Mouse (Mus musculus): ENCODE measurements around the gene Pdcl3. TPM values are rescaled to one million over a fixed set of nuclear protein-coding genes. Genes with fewer than 3 reads are reported as not detected.
"Not testable (repeated sequence)": the region's sequence is repeated elsewhere in the genome, so short reads cannot be mapped to it uniquely, and the experiment has no call there.

Gene Pdcl3
- polyA plus RNA-seq, 1 experiment from 2014 or later = 173 TPM

DNA sequence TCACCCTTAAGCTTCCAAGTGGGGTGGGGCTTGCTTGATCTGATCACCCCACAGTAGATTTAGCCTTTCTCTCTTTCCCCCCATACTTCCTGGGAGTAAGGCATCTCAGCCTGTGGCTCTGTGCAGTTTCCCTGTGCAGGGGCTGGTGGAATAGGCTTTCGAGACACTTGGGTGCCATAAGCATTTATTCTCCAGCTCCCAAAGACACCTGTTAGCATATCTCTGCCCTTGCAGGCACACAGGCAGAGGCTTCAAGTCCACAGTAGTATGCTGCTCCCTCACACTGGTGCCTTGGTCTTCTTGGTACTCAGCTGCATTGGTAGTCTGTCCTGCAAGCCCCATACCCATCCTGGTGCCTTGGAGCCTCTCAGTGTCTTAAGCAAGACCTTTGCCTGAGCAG is 40.4 kb downstream of the Pdcl3 start:
- 82% methylated on average over 1 of the region's 1 CpGs for WGBS
- Histone ChIP-seq H3K9me3 (no peaks in the 10 kb centered on the region), H3K36me3 (no peaks in the 10 kb centered on the region), H3K4me3 (no peak overlapping the region), H3K27ac (no peak overlapping the region), H3K9ac (no peak overlapping the region), H3K27me3 (peaks cover 10% of the 10 kb centered on the region), H3K4me2 (no peak overlapping the region), H3K4me1 (peaks cover 7% of the 10 kb centered on the region)
- ATAC-seq (ENCODE audit: insufficient number of reproducible peaks, insufficient read depth, low FRiP score, low TSS enrichment, low read depth) = no peak

GRCm38 (mm10) chr1:39029176-39029575 is 43.8 kb downstream of the Pdcl3 start:
- H3K4me3 ChIP-seq = no peak overlapping the region
- peaks cover 7% of the 10 kb centered on the region for H3K4me1 ChIP-seq
- H3K27ac ChIP-seq = no peak overlapping the region
- H3K4me2 ChIP-seq = no peak overlapping the region
- H3K9me3 ChIP-seq = no peaks in the 10 kb centered on the region
- H3K27me3 ChIP-seq = peaks cover 10% of the 10 kb centered on the region
- 86% methylated on average over 7 of the region's 7 CpGs for WGBS
- no peaks in the 10 kb centered on the region for H3K36me3 ChIP-seq
- no peak for ATAC-seq (ENCODE audit: insufficient number of reproducible peaks, insufficient read depth, low FRiP score, low TSS enrichment, low read depth)
- no peak overlapping the region for H3K9ac ChIP-seq

DNA sequence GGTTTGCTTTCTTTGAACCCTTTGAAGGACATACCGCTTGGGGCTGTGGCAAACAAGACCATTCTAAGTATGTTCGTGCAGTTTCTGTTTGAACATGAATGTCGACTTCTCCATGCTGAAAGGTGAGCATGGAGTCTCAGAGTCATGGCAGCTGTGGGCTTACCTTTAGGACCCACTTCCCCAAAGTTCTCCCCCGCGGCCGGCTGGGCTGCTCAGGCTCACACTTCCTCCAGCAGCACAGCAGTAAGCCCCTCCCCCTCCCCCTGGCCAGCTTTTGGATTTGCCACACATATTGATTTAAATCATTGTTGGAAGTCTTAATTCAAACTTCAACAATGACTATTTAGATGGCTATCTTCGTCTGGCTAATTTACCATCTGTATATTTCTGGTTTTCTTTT is 44.7 kb downstream of the Pdcl3 start:
- ATAC-seq (ENCODE audit: insufficient number of reproducible peaks, insufficient read depth, low FRiP score, low TSS enrichment, low read depth) = no peak
- no peak overlapping the region for H3K27ac ChIP-seq
- H3K4me3 ChIP-seq = peak overlapping the region; percentile 24
- peaks cover 4% of the 10 kb centered on the region; the same call in 1 of the 2 replicates for H3K9me3 ChIP-seq
- H3K27me3 ChIP-seq = peaks cover 10% of the 10 kb centered on the region
- H3K4me1 ChIP-seq = peaks cover 7% of the 10 kb centered on the region
- no peaks in the 10 kb centered on the region for H3K36me3 ChIP-seq
- 14% methylated on average over 7 of the region's 7 CpGs for WGBS
- H3K9ac ChIP-seq = peak overlapping the region; percentile 28; the same call in 1 of the 2 replicates
- H3K4me2 ChIP-seq = peak overlapping the region; percentile 55

- ATAC-seq (ENCODE audit: insufficient number of reproducible peaks, insufficient read depth, low FRiP score, low TSS enrichment, low read depth) = no peak
- no peak overlapping the region for H3K4me2 ChIP-seq
- no peak overlapping the region for H3K9ac ChIP-seq
- H3K4me1 ChIP-seq = no peaks in the 10 kb centered on the region
- H3K27me3 ChIP-seq = no peaks in the 10 kb centered on the region
- 89% methylated on average over 9 of the region's 9 CpGs for WGBS
- no peak overlapping the region for H3K4me3 ChIP-seq
- peaks cover 4% of the 10 kb centered on the region; the same call in 1 of the 2 replicates for H3K9me3 ChIP-seq
- no peak overlapping the region for H3K27ac ChIP-seq
- H3K36me3 ChIP-seq = no peaks in the 10 kb centered on the region
Observed at GRCm38 (mm10) chr1:39035817-39036216, 50.4 kb downstream of the Pdcl3 start.

GRCm38 (mm10) chr1:39042188-39042587 is 56.8 kb downstream of the Pdcl3 start:
- no peaks in the 10 kb centered on the region for H3K4me1 ChIP-seq
- no peak overlapping the region for H3K4me2 ChIP-seq

DNA sequence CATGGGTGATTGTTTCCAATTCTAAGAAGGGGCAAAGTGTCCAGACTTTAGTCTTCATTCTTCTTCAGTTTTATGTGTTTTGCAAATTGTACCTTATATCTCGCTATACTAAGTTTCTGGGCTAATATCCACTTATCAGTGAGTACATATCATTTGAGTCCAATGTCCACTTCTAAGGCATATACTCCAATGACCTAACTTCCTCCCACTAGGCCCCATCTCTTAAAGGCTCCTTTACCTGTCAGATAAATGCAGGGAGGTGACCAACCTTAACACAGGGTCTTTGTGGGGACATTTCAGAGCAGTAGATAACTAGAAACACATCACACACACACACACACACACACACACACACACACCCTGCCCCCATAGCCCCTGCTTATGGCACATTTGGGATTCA is 59.0 kb downstream of the Pdcl3 start:
- not testable (repeated sequence) for H3K9me3 ChIP-seq; H3K36me3 ChIP-seq; H3K4me2 ChIP-seq; H3K9ac ChIP-seq; H3K4me3 ChIP-seq; H3K4me1 ChIP-seq; ATAC-seq (ENCODE audit: insufficient number of reproducible peaks, insufficient read depth, low FRiP score, low TSS enrichment, low read depth); H3K27ac ChIP-seq; H3K27me3 ChIP-seq
- 89% methylated on average over 1 of the region's 1 CpGs for WGBS

More at GRCm38 (mm10) chr1:39042188-39042587, 56.8 kb downstream of the Pdcl3 start:
- WGBS = 66% methylated on average over 2 of the region's 2 CpGs
- no peak for ATAC-seq (ENCODE audit: insufficient number of reproducible peaks, insufficient read depth, low FRiP score, low TSS enrichment, low read depth)
- no peak overlapping the region for H3K9ac ChIP-seq
- no peaks in the 10 kb centered on the region for H3K27me3 ChIP-seq
- H3K9me3 ChIP-seq = no peaks in the 10 kb centered on the region
- no peak overlapping the region for H3K4me3 ChIP-seq
- no peak overlapping the region for H3K27ac ChIP-seq
- no peaks in the 10 kb centered on the region for H3K36me3 ChIP-seq

DNA sequence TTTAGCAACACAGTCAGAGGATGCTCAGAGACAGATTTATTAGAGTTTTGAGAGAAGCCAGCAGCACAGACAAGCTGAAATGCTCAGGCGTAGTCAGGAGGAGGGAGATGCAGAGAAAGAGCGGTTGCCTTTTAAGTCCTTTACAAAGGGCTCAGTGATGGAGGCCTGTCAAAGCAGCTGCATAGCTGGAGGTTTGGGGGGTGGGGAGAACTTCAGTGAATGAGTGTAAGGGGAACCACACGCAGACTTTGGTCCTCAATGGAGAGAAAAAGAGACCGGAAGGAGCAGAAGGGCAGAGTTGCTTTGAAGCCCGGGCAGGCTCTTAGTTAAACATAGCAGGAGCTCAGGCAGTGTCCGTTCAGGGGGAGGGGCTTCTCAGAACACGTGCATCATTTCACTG is 61.3 kb downstream of the Pdcl3 start:
- H3K4me2 ChIP-seq = no peak overlapping the region

More for the DNA sequence above, 61.3 kb downstream of the Pdcl3 start:
- Histone ChIP-seq H3K9me3 (peaks cover 9% of the 10 kb centered on the region), H3K9ac (no peak overlapping the region), H3K4me1 (no peaks in the 10 kb centered on the region), H3K36me3 (no peaks in the 10 kb centered on the region), H3K27me3 (no peaks in the 10 kb centered on the region), H3K27ac (no peak overlapping the region), H3K4me3 (no peak overlapping the region)
- ATAC-seq (ENCODE audit: insufficient number of reproducible peaks, insufficient read depth, low FRiP score, low TSS enrichment, low read depth) = no peak
- 15% methylated on average over 7 of the region's 7 CpGs for WGBS

Other genes with a start within 250 kb of the Pdcl3 start
- 2.2 and 3.1 TPM in 2 replicates for gene Lonrf2, start 148.9 kb upstream of the Pdcl3 start, polyA plus RNA-seq (2015; fragmentation: Nextera tagmentation; extraction: Ambion mirVana)
- gene Chst10, start 87.4 kb upstream of the Pdcl3 start, polyA plus RNA-seq (2015; fragmentation: Nextera tagmentation; extraction: Ambion mirVana) = 13.1 and 14.3 TPM in 2 replicates
- not detected in 2 replicates for gene Nms, start 46.5 kb upstream of the Pdcl3 start, polyA plus RNA-seq (2015; fragmentation: Nextera tagmentation; extraction: Ambion mirVana)
- 0.73 and 1.7 TPM in 2 replicates for gene Npas2, start 208.1 kb downstream of the Pdcl3 start, polyA plus RNA-seq (2015; fragmentation: Nextera tagmentation; extraction: Ambion mirVana)